Mouse (Mus musculus) urinary bladder, adult 18-20 months (tissue): ENCODE results near the gene Traf5.

Source experiments
- DNase-seq, 2 experiments: peaks; one replicate each; pipeline ENCODE4 v3.0.0; 2022; ENCODE audit warnings: low spot score in 2 of 2, mixed read lengths in 2 of 2

The Traf5 gene

GRCm38 (mm10) chr1:191974509-191975405, 117.6 kb downstream of the Traf5 start:
- no peak for DNase-seq

- no peak for DNase-seq
These were observed 122.4 kb downstream of the Traf5 start for GRCm38 (mm10) chr1:191969939-191970338.

- peak; percentile 50 to 68 for DNase-seq
These were observed 127.4 kb downstream of the Traf5 start for GRCm38 (mm10) chr1:191964773-191965481.

- DNase-seq = peak; percentile 67 to 85
These were observed 128.2 kb downstream of the Traf5 start for GRCm38 (mm10) chr1:191963948-191964772.

- DNase-seq = no peak
These were observed 128.9 kb downstream of the Traf5 start for GRCm38 (mm10) chr1:191963413-191963812.

GRCm38 (mm10) chr1:191960946-191961345, 131.4 kb downstream of the Traf5 start:
- no peak for DNase-seq

GRCm38 (mm10) chr1:191957321-191957720, 135.0 kb downstream of the Traf5 start:
- DNase-seq = no peak

- DNase-seq = no peak
These were observed 135.5 kb downstream of the Traf5 start for GRCm38 (mm10) chr1:191956871-191957270.

- no peak for DNase-seq
These were observed 136.1 kb downstream of the Traf5 start for GRCm38 (mm10) chr1:191956261-191956660.

GRCm38 (mm10) chr1:191955101-191955500, 137.3 kb downstream of the Traf5 start:
- DNase-seq = no peak

GRCm38 (mm10) chr1:191952733-191953335, 139.5 kb downstream of the Traf5 start:
- no peak for DNase-seq

- DNase-seq = no peak
These were observed 141.7 kb downstream of the Traf5 start for GRCm38 (mm10) chr1:191950611-191951010.

- no peak for DNase-seq
These were observed 143.8 kb downstream of the Traf5 start for GRCm38 (mm10) chr1:191948600-191948999.

GRCm38 (mm10) chr1:191947796-191948195, 144.6 kb downstream of the Traf5 start:
- no peak for DNase-seq
